Mouse (Mus musculus) stomach, postnatal 0 days (tissue): Measurements from ENCODE around the gene Bend7. TPM values are rescaled to one million over a fixed set of nuclear protein-coding genes. Genes with fewer than 3 reads are reported as not detected.

Experiments used
- ATAC-seq: fragments of 200-750 bp; cut with Nextera tagmentation; 2 replicates; pipeline ENCODE4 v1.8.0; 2017; ENCODE audit not compliant: low FRiP score, low TSS enrichment
- DNase-seq: peaks from one replicate; pipeline ENCODE4 v3.0.0-alpha.2; 2016; ENCODE audit warnings: low spot score
- H3K27ac ChIP-seq: fragments of 300-500 bp; sonication (generic); replicated peaks from 2 replicates; pipeline ENCODE4 v1.5.1; 2014; ENCODE audit warnings: mild to moderate bottlenecking, control low read depth
- H3K27me3 ChIP-seq: fragments of 300-500 bp; sonication (generic); 2 replicates; pipeline ENCODE4 v1.6.1; 2014; ENCODE audit warnings: low read length; ENCODE audit not compliant: control insufficient read depth, insufficient read depth
- H3K36me3 ChIP-seq: fragments of 300-500 bp; sonication (generic); 2 replicates; pipeline ENCODE4 v1.6.1; 2014; ENCODE audit warnings: low read length, mixed read lengths; ENCODE audit not compliant: control insufficient read depth, insufficient read depth
- H3K4me1 ChIP-seq: fragments of 300-500 bp; sonication (generic); replicated peaks from 2 replicates; pipeline ENCODE4 v1.6.1; 2014; ENCODE audit warnings: antibody characterized with exemption; ENCODE audit not compliant: control insufficient read depth, insufficient read depth
- H3K4me2 ChIP-seq: fragments of 300-500 bp; sonication (generic); replicated peaks from 2 replicates; pipeline ENCODE4 v1.6.1; 2014; ENCODE audit warnings: low read depth, mild to moderate bottlenecking, control low read depth, moderate library complexity
- H3K4me3 ChIP-seq: fragments of 300-500 bp; sonication (generic); 2 replicates; pipeline ENCODE4 v1.5.1; 2014; ENCODE audit warnings: low read depth, low read length, control low read depth
- H3K9ac ChIP-seq: fragments of 300-500 bp; sonication (generic); 2 replicates; pipeline ENCODE4 v1.6.1; 2014; ENCODE audit warnings: mild to moderate bottlenecking, low read length, control low read depth, mixed read lengths
- H3K9me3 ChIP-seq: fragments of 300-500 bp; sonication (generic); 2 replicates; pipeline ENCODE4 v1.6.1; 2016; ENCODE audit warnings: low read length; ENCODE audit not compliant: control insufficient read depth
- CTCF ChIP-seq: IDR thresholded peaks from 2 replicates; pipeline ENCODE4 v1.5.1; 2016; ENCODE audit warnings: antibody characterized with exemption, low read depth, mild to moderate bottlenecking, moderate library complexity
- EP300 ChIP-seq: optimal IDR thresholded peaks from 2 replicates; pipeline ENCODE3; 2016; ENCODE audit warnings: antibody characterized with exemption
- WGBS: fragments of 180-500 bp; shearing (Covaris S2); extraction: QIAGEN DNeasy Blood & Tissue Kit; methylation state at CpG from one replicate; pipeline ENCODE4 v1.1.7; 2014; 5-methylcytosine and 5-hydroxymethylcytosine counted together
- polyA plus RNA-seq: library from polyadenylated mRNA; unstranded; fragments of >200 nt; fragmentation: Nextera tagmentation; extraction: Ambion mirVana; gene quantifications from 2 replicates; pipeline ENCODE4 v1.2.1, GENCODE M21; 2015

Gene Bend7
- polyA plus RNA-seq, 1 experiment from 2014 or later: 4.4 TPM

GRCm38 (mm10) chr2:4816308-4816707 is 98.7 kb downstream of the Bend7 start:
- H3K36me3 ChIP-seq: no peaks in the 10 kb centered on the region
- DNase-seq: no peak
- H3K4me2 ChIP-seq: no peak overlapping the region
- no peak overlapping the region for H3K4me3 ChIP-seq
- H3K4me1 ChIP-seq: no peaks in the 10 kb centered on the region
- whole genome bisulfite sequencing: 64% methylated on average over 5 of the region's 5 CpGs
- H3K9ac ChIP-seq: no peak overlapping the region
- H3K27me3 ChIP-seq: no peaks in the 10 kb centered on the region
- H3K27ac ChIP-seq: no peak overlapping the region
- H3K9me3 ChIP-seq: no peaks in the 10 kb centered on the region
- ATAC-seq: no peak
- no peak for TF ChIP-seq CTCF
- TF ChIP-seq EP300: no peak

- Histone ChIP-seq H3K27ac (no peak overlapping the region), H3K9me3 (no peaks in the 10 kb centered on the region), H3K36me3 (no peaks in the 10 kb centered on the region), H3K4me2 (no peak overlapping the region), H3K4me3 (no peak overlapping the region), H3K9ac (no peak overlapping the region), H3K4me1 (no peaks in the 10 kb centered on the region), H3K27me3 (no peaks in the 10 kb centered on the region)
- ATAC-seq: no peak
- TF ChIP-seq CTCF (no peak), EP300 (no peak)
- no peak for DNase-seq
- WGBS: 14% methylated on average over 10 of the region's 10 CpGs
Observed at GRCm38 (mm10) chr2:4817678-4818077, 100.0 kb downstream of the Bend7 start.

GRCm38 (mm10) chr2:4820230-4820629 is 102.6 kb downstream of the Bend7 start:
- Histone ChIP-seq H3K27ac (no peak overlapping the region), H3K4me3 (no peak overlapping the region), H3K4me1 (no peaks in the 10 kb centered on the region), H3K9ac (no peak overlapping the region), H3K27me3 (no peaks in the 10 kb centered on the region), H3K9me3 (no peaks in the 10 kb centered on the region), H3K36me3 (no peaks in the 10 kb centered on the region), H3K4me2 (no peak overlapping the region)
- TF ChIP-seq EP300 (no peak), CTCF (no peak)
- ATAC-seq (no peak), DNase-seq (no peak)
- WGBS: 64% methylated on average over 3 of the region's 3 CpGs

- H3K9me3 ChIP-seq: no peaks in the 10 kb centered on the region
- no peak overlapping the region for H3K9ac ChIP-seq
- TF ChIP-seq EP300 (no peak), CTCF (peak; percentile 23; the same call in 1 of the 2 replicates)
- H3K4me2 ChIP-seq: no peak overlapping the region
- H3K27me3 ChIP-seq: no peaks in the 10 kb centered on the region
- DNase-seq (peak; percentile 64), ATAC-seq (peak; percentile 74)
- H3K36me3 ChIP-seq: no peaks in the 10 kb centered on the region
- no peaks in the 10 kb centered on the region for H3K4me1 ChIP-seq
- no peak overlapping the region for H3K4me3 ChIP-seq
- 49% methylated on average over 9 of the region's 9 CpGs for WGBS
- no peak overlapping the region for H3K27ac ChIP-seq
Observed at GRCm38 (mm10) chr2:4824067-4824466, 106.4 kb downstream of the Bend7 start.

- no peaks in the 10 kb centered on the region for H3K27me3 ChIP-seq
- ATAC-seq (no peak), DNase-seq (no peak)
- no peaks in the 10 kb centered on the region for H3K36me3 ChIP-seq
- no peak overlapping the region for H3K4me2 ChIP-seq
- 55% methylated on average over 5 of the region's 5 CpGs for WGBS
- TF ChIP-seq EP300: no peak
- TF ChIP-seq CTCF: no peak
- H3K4me3 ChIP-seq: no peak overlapping the region
- H3K4me1 ChIP-seq: no peaks in the 10 kb centered on the region
- no peak overlapping the region for H3K27ac ChIP-seq
- H3K9ac ChIP-seq: no peak overlapping the region
- H3K9me3 ChIP-seq: no peaks in the 10 kb centered on the region
Observed at GRCm38 (mm10) chr2:4828032-4828431, 110.4 kb downstream of the Bend7 start.

- H3K27me3 ChIP-seq: no peaks in the 10 kb centered on the region
- no peak overlapping the region for H3K27ac ChIP-seq
- DNase-seq (no peak), ATAC-seq (no peak)
- no peaks in the 10 kb centered on the region for H3K4me1 ChIP-seq
- 79% methylated on average over 6 of the region's 6 CpGs for WGBS
- H3K4me3 ChIP-seq: no peak overlapping the region
- no peak overlapping the region for H3K9ac ChIP-seq
- H3K36me3 ChIP-seq: no peaks in the 10 kb centered on the region
- H3K4me2 ChIP-seq: no peak overlapping the region
- TF ChIP-seq EP300: no peak
- H3K9me3 ChIP-seq: no peaks in the 10 kb centered on the region
Observed at GRCm38 (mm10) chr2:4828446-4828997, 110.9 kb downstream of the Bend7 start.
